Mouse (Mus musculus) testis, adult 2 months (tissue): ENCODE measurements around the gene 1700029F12Rik. TPM values are rescaled to one million over a fixed set of nuclear protein-coding genes. Genes with fewer than 3 reads are reported as not detected.
A peak's percentile ranks its signal among the peaks of the same experiment; 100 is the strongest.

Experiments
- H3K27ac ChIP-seq: fragments of 200-500 bp; 2 replicates; pipeline ENCODE4 v1.5.1; 2012; ENCODE audit warnings: low read depth, low read length; ENCODE audit not compliant: control insufficient read depth, insufficient read depth
- H3K27me3 ChIP-seq: fragments of 200-500 bp; 2 replicates; pipeline ENCODE4 v1.6.1; 2012; ENCODE audit warnings: mild to moderate bottlenecking, low read length, moderate library complexity; ENCODE audit not compliant: control insufficient read depth, insufficient read depth
- H3K36me3 ChIP-seq: fragments of 200-500 bp; 2 replicates; pipeline ENCODE4 v1.6.1; 2012; ENCODE audit warnings: mild to moderate bottlenecking, low read length; ENCODE audit not compliant: control insufficient read depth, insufficient read depth
- H3K4me1 ChIP-seq: fragments of 200-500 bp; 2 replicates; pipeline ENCODE4 v1.6.1; 2012; ENCODE audit warnings: low read length; ENCODE audit not compliant: control insufficient read depth, insufficient read depth
- H3K4me3 ChIP-seq: fragments of 200-500 bp; 2 replicates; pipeline ENCODE4 v1.5.1; 2012; ENCODE audit warnings: low read depth, mild to moderate bottlenecking, low read length, moderate library complexity, mixed read lengths; ENCODE audit not compliant: control insufficient read depth
- CTCF ChIP-seq: fragments of 200-500 bp; IDR thresholded peaks from 2 replicates; pipeline ENCODE4 v1.5.1; 2012; ENCODE audit warnings: low read depth, mild to moderate bottlenecking, inconsistent platforms, low read length, moderate library complexity; ENCODE audit not compliant: control insufficient read depth, insufficient read depth, insufficient replicate concordance
- POLR2A ChIP-seq: fragments of 200-500 bp; IDR thresholded peaks from 2 replicates; pipeline ENCODE4 v1.6.1; 2012; ENCODE audit warnings: low read depth, mild to moderate bottlenecking, inconsistent platforms, low read length, moderate library complexity; ENCODE audit not compliant: control insufficient read depth
- polyA plus RNA-seq: library from polyadenylated mRNA; depleted of rRNA; stranded (reverse); fragments of >200 nt; gene quantifications from 2 replicates; pipeline ENCODE4 v1.2.3, GENCODE M21; 2012

1700029F12Rik gene
- polyA plus RNA-seq, 1 experiment = 2,753 TPM

GRCm38 (mm10) chr13:97062151-97062550 is 28.0 kb upstream of the 1700029F12Rik start:
- Histone ChIP-seq H3K36me3 (no peaks in the 10 kb centered on the region), H3K27ac (no peak overlapping the region), H3K4me3 (no peak overlapping the region), H3K27me3 (no peaks in the 10 kb centered on the region), H3K4me1 (peaks cover 10% of the 10 kb centered on the region)
- TF ChIP-seq CTCF = no peak
- no peak for TF ChIP-seq POLR2A

- H3K27me3 ChIP-seq = no peaks in the 10 kb centered on the region
- TF ChIP-seq CTCF (no peak), POLR2A (no peak)
- peaks cover 10% of the 10 kb centered on the region for H3K4me1 ChIP-seq
- no peak overlapping the region for H3K4me3 ChIP-seq
- H3K27ac ChIP-seq = no peak overlapping the region
- no peaks in the 10 kb centered on the region for H3K36me3 ChIP-seq
These were observed 26.2 kb upstream of the 1700029F12Rik start for GRCm38 (mm10) chr13:97060331-97060730.

- H3K27ac ChIP-seq = peak overlapping the region; percentile 7; the same call in 1 of the 2 replicates
- TF ChIP-seq CTCF (no peak), POLR2A (no peak)
- H3K4me3 ChIP-seq = no peak overlapping the region
- H3K27me3 ChIP-seq = no peaks in the 10 kb centered on the region
- H3K36me3 ChIP-seq = no peaks in the 10 kb centered on the region
- H3K4me1 ChIP-seq = peaks cover 7% of the 10 kb centered on the region
These were observed 25.6 kb upstream of the 1700029F12Rik start for GRCm38 (mm10) chr13:97059746-97060145.

GRCm38 (mm10) chr13:97057817-97058216 is 23.7 kb upstream of the 1700029F12Rik start:
- TF ChIP-seq POLR2A (peak; percentile 14; the same call in 1 of the 2 replicates), CTCF (no peak)

GRCm38 (mm10) chr13:97053844-97054243 is 19.7 kb upstream of the 1700029F12Rik start:
- Histone ChIP-seq H3K4me3 (peak overlapping the region; percentile 62), H3K36me3 (no peaks in the 10 kb centered on the region), H3K4me1 (peaks cover 2% of the 10 kb centered on the region; the same call in 1 of the 2 replicates), H3K27me3 (no peaks in the 10 kb centered on the region), H3K27ac (no peak overlapping the region)
- TF ChIP-seq CTCF (no peak), POLR2A (peak; percentile 24; the same call in 1 of the 2 replicates)

More at GRCm38 (mm10) chr13:97057817-97058216, 23.7 kb upstream of the 1700029F12Rik start:
- peaks cover 4% of the 10 kb centered on the region for H3K4me1 ChIP-seq
- no peaks in the 10 kb centered on the region for H3K36me3 ChIP-seq
- H3K4me3 ChIP-seq = no peak overlapping the region
- no peaks in the 10 kb centered on the region for H3K27me3 ChIP-seq
- H3K27ac ChIP-seq = peak overlapping the region; percentile 66

GRCm38 (mm10) chr13:97052667-97053066 is 18.5 kb upstream of the 1700029F12Rik start:
- H3K36me3 ChIP-seq = no peaks in the 10 kb centered on the region
- no peaks in the 10 kb centered on the region for H3K27me3 ChIP-seq
- no peak overlapping the region; the same call in 1 of the 2 replicates for H3K4me3 ChIP-seq
- TF ChIP-seq CTCF (peak; percentile 61), POLR2A (no peak)
- H3K4me1 ChIP-seq = peaks cover 2% of the 10 kb centered on the region; the same call in 1 of the 2 replicates
- no peak overlapping the region for H3K27ac ChIP-seq

- Histone ChIP-seq H3K27ac (no peak overlapping the region), H3K27me3 (no peaks in the 10 kb centered on the region), H3K36me3 (no peaks in the 10 kb centered on the region), H3K4me1 (peaks cover 2% of the 10 kb centered on the region; the same call in 1 of the 2 replicates), H3K4me3 (no peak overlapping the region)
- TF ChIP-seq CTCF (no peak), POLR2A (no peak)
These were observed 17.0 kb upstream of the 1700029F12Rik start for GRCm38 (mm10) chr13:97051158-97051557.

- Histone ChIP-seq H3K4me3 (peak overlapping the region; percentile 85), H3K36me3 (no peaks in the 10 kb centered on the region), H3K27ac (peak overlapping the region; percentile 39), H3K4me1 (no peaks in the 10 kb centered on the region), H3K27me3 (no peaks in the 10 kb centered on the region)
- TF ChIP-seq CTCF (no peak), POLR2A (no peak)
These were observed 4.1 kb downstream of the 1700029F12Rik start for GRCm38 (mm10) chr13:97030075-97030474.
